Mouse (Mus musculus) stomach, embryonic 14.5 days (tissue): ENCODE data around the gene Kmt5b. TPM values are rescaled to one million over a fixed set of nuclear protein-coding genes. Genes with fewer than 3 reads are reported as not detected.

ENCODE experiments used
- ATAC-seq: fragments of 200-750 bp; cut with Nextera tagmentation; 2 replicates; pipeline ENCODE4 v1.8.0; 2017; ENCODE audit warnings: low read depth, moderate TSS enrichment; ENCODE audit not compliant: insufficient number of reproducible peaks, insufficient read depth, low FRiP score
- H3K27ac ChIP-seq: fragments of 300-500 bp; sonication (generic); 2 replicates; pipeline ENCODE4 v1.5.1; 2014; ENCODE audit warnings: mild to moderate bottlenecking, low read length, moderate library complexity, mixed read lengths
- H3K27me3 ChIP-seq: fragments of 300-500 bp; sonication (generic); 2 replicates; pipeline ENCODE4 v1.6.1; 2014; ENCODE audit warnings: low read length, control low read depth, mixed read lengths; ENCODE audit not compliant: control insufficient read depth, insufficient read depth
- H3K36me3 ChIP-seq: fragments of 300-500 bp; sonication (generic); 2 replicates; pipeline ENCODE4 v1.6.1; 2014; ENCODE audit warnings: mild to moderate bottlenecking, control low read depth, low read length, moderate library complexity, mixed read lengths; ENCODE audit not compliant: control insufficient read depth, insufficient read depth
- H3K4me1 ChIP-seq: fragments of 300-500 bp; sonication (generic); 2 replicates; pipeline ENCODE4 v1.6.1; 2014; ENCODE audit warnings: low read length, control low read depth, mixed read lengths; ENCODE audit not compliant: control insufficient read depth, insufficient read depth
- H3K4me2 ChIP-seq: fragments of 300-500 bp; sonication (generic); replicated peaks from 2 replicates; pipeline ENCODE4 v1.6.1; 2014; ENCODE audit warnings: low read depth, low read length, control low read depth
- H3K4me3 ChIP-seq: fragments of 300-500 bp; sonication (generic); 2 replicates; pipeline ENCODE4 v1.5.1; 2014; ENCODE audit warnings: low read depth, low read length, control low read depth
- H3K9ac ChIP-seq: fragments of 300-500 bp; sonication (generic); replicated peaks from 2 replicates; pipeline ENCODE4 v1.6.1; 2014; ENCODE audit warnings: low read depth, mild to moderate bottlenecking, control low read depth, low read length, moderate library complexity, mixed read lengths
- H3K9me3 ChIP-seq: fragments of 300-500 bp; sonication (generic); 2 replicates; pipeline ENCODE4 v1.6.1; 2016; ENCODE audit warnings: low read depth, low read length, control low read depth; ENCODE audit not compliant: control insufficient read depth
- WGBS: fragments of 180-500 bp; shearing (Covaris S2); extraction: QIAGEN DNeasy Blood & Tissue Kit; methylation state at CpG from one replicate; pipeline ENCODE4 v1.1.7; 2014; 5-methylcytosine and 5-hydroxymethylcytosine counted together
- polyA plus RNA-seq: library from polyadenylated mRNA; unstranded; fragments of >200 nt; fragmentation: Nextera tagmentation; extraction: Ambion mirVana; gene quantifications from 2 replicates; pipeline ENCODE4 v1.2.1, GENCODE M21; 2014

Kmt5b gene
- polyA plus RNA-seq, 1 experiment from 2014 or later = 41.5 TPM

GRCm38 (mm10) chr19:3757861-3758260 is 9.4 kb upstream of the Kmt5b start:
- no peak for ATAC-seq
- WGBS = 56% methylated on average over 1 of the region's 1 CpGs

GRCm38 (mm10) chr19:3765221-3765820 is 1.9 kb upstream of the Kmt5b start:
- H3K9me3 ChIP-seq = no peaks in the 10 kb centered on the region
- no peak overlapping the region for H3K4me2 ChIP-seq
- 85% methylated on average over 4 of the region's 4 CpGs for WGBS
- no peak overlapping the region for H3K9ac ChIP-seq
- no peak for ATAC-seq
- H3K27ac ChIP-seq = no peak overlapping the region
- peaks cover 2% of the 10 kb centered on the region; the same call in 1 of the 2 replicates for H3K4me1 ChIP-seq
- no peak overlapping the region for H3K4me3 ChIP-seq
- H3K36me3 ChIP-seq = no peaks in the 10 kb centered on the region
- no peaks in the 10 kb centered on the region for H3K27me3 ChIP-seq

More at GRCm38 (mm10) chr19:3757861-3758260, 9.4 kb upstream of the Kmt5b start:
- Histone ChIP-seq H3K27ac (no peak overlapping the region), H3K36me3 (no peaks in the 10 kb centered on the region), H3K9me3 (no peaks in the 10 kb centered on the region), H3K4me1 (no peaks in the 10 kb centered on the region), H3K9ac (no peak overlapping the region), H3K4me2 (no peak overlapping the region), H3K4me3 (no peak overlapping the region), H3K27me3 (no peaks in the 10 kb centered on the region)

- no peaks in the 10 kb centered on the region for H3K27me3 ChIP-seq
- H3K36me3 ChIP-seq = no peaks in the 10 kb centered on the region
- 0 out of 2 replicates have a peak overlapping the region, but pooled peaks have one; percentile 77 for H3K4me2 ChIP-seq
- no peak overlapping the region for H3K27ac ChIP-seq
- no peak overlapping the region for H3K9ac ChIP-seq
- no peaks in the 10 kb centered on the region for H3K9me3 ChIP-seq
- H3K4me1 ChIP-seq = peaks cover 2% of the 10 kb centered on the region; the same call in 1 of the 2 replicates
- no peak for ATAC-seq
- no peak overlapping the region for H3K4me3 ChIP-seq
- 91% methylated on average over 5 of the region's 5 CpGs for WGBS
Observed at GRCm38 (mm10) chr19:3766378-3766777, 843 bp upstream of the Kmt5b start.

GRCm38 (mm10) chr19:3767781-3768696 is 818 bp downstream of the Kmt5b start:
- Histone ChIP-seq H3K4me2 (peak overlapping the region; percentile 77), H3K27ac (peak overlapping the region; percentile 100), H3K4me1 (peaks cover 2% of the 10 kb centered on the region; the same call in 1 of the 2 replicates), H3K36me3 (no peaks in the 10 kb centered on the region), H3K4me3 (peak overlapping the region; percentile 97), H3K9me3 (no peaks in the 10 kb centered on the region), H3K27me3 (no peaks in the 10 kb centered on the region), H3K9ac (peak overlapping the region; percentile 98)
- WGBS = under 1% methylated on average over 106 of the region's 111 CpGs
- ATAC-seq = peak; percentile 43

GRCm38 (mm10) chr19:3768697-3769383 is 1.6 kb downstream of the Kmt5b start:
- 1% methylated on average over 55 of the region's 60 CpGs for WGBS
- Histone ChIP-seq H3K9ac (peak overlapping the region; percentile 98), H3K9me3 (no peaks in the 10 kb centered on the region), H3K36me3 (no peaks in the 10 kb centered on the region), H3K27ac (peak overlapping the region; percentile 100), H3K4me1 (peaks cover 2% of the 10 kb centered on the region; the same call in 1 of the 2 replicates), H3K4me3 (peak overlapping the region; percentile 97), H3K4me2 (peak overlapping the region; percentile 77), H3K27me3 (no peaks in the 10 kb centered on the region)
- peak; percentile 92 for ATAC-seq

GRCm38 (mm10) chr19:3769533-3769932 is 2.3 kb downstream of the Kmt5b start:
- peak overlapping the region; percentile 77 for H3K4me2 ChIP-seq
- no peaks in the 10 kb centered on the region for H3K9me3 ChIP-seq
- ATAC-seq = no peak
- H3K4me1 ChIP-seq = peaks cover 2% of the 10 kb centered on the region; the same call in 1 of the 2 replicates
- H3K9ac ChIP-seq = peak overlapping the region; percentile 98; the same call in 1 of the 2 replicates
- H3K4me3 ChIP-seq = peak overlapping the region; percentile 97; the same call in 1 of the 2 replicates
- no peaks in the 10 kb centered on the region for H3K36me3 ChIP-seq
- H3K27ac ChIP-seq = no peak overlapping the region
- H3K27me3 ChIP-seq = no peaks in the 10 kb centered on the region
- 81% methylated on average over 6 of the region's 6 CpGs for WGBS

- Histone ChIP-seq H3K9me3 (no peaks in the 10 kb centered on the region), H3K9ac (no peak overlapping the region), H3K27me3 (no peaks in the 10 kb centered on the region), H3K36me3 (no peaks in the 10 kb centered on the region), H3K4me3 (no peak overlapping the region), H3K27ac (no peak overlapping the region), H3K4me1 (no peaks in the 10 kb centered on the region), H3K4me2 (no peak overlapping the region)
- no peak for ATAC-seq
- 56% methylated on average over 2 of the region's 2 CpGs for WGBS
Observed at GRCm38 (mm10) chr19:3774159-3774558, 6.9 kb downstream of the Kmt5b start.

- H3K4me3 ChIP-seq = no peak overlapping the region
- H3K27me3 ChIP-seq = no peaks in the 10 kb centered on the region
- H3K9ac ChIP-seq = no peak overlapping the region
- no peak overlapping the region for H3K4me2 ChIP-seq
- H3K4me1 ChIP-seq = no peaks in the 10 kb centered on the region
- no peak overlapping the region for H3K27ac ChIP-seq
- no peaks in the 10 kb centered on the region for H3K9me3 ChIP-seq
- ATAC-seq = no peak
- H3K36me3 ChIP-seq = no peaks in the 10 kb centered on the region
- WGBS = 93% methylated on average over 8 of the region's 8 CpGs
Observed at GRCm38 (mm10) chr19:3778713-3779112, 11.5 kb downstream of the Kmt5b start.
